Mouse (Mus musculus) embryonic facial prominence, embryonic 13.5 days (tissue): ENCODE data around the gene Mgarp. TPM values are rescaled to one million over a fixed set of nuclear protein-coding genes. Genes with fewer than 3 reads are reported as not detected.
"Not testable (repeated sequence)": the region's sequence is repeated elsewhere in the genome, so short reads cannot be mapped to it uniquely, and the experiment has no call there.

Source experiments
- ATAC-seq: fragments of 200-750 bp; cut with Nextera tagmentation; 2 replicates; pipeline ENCODE4 v1.8.0; 2017; ENCODE audit warnings: low read depth; ENCODE audit not compliant: insufficient number of reproducible peaks, insufficient read depth, low FRiP score, low TSS enrichment
- H3K27ac ChIP-seq: fragments of 300-500 bp; sonication (generic); 2 replicates; pipeline ENCODE4 v1.5.1; 2015; ENCODE audit warnings: moderate library complexity, mild to moderate bottlenecking, inconsistent platforms
- H3K27me3 ChIP-seq: fragments of 300-500 bp; sonication (generic); 2 replicates; pipeline ENCODE4 v1.6.1; 2015; ENCODE audit warnings: mild to moderate bottlenecking, inconsistent platforms
- H3K36me3 ChIP-seq: fragments of 300-500 bp; sonication (generic); 2 replicates; pipeline ENCODE4 v1.6.1; 2015; ENCODE audit warnings: mild to moderate bottlenecking, inconsistent platforms
- H3K4me1 ChIP-seq: fragments of 300-500 bp; sonication (generic); 2 replicates; pipeline ENCODE4 v1.6.1; 2015; ENCODE audit warnings: inconsistent platforms
- H3K4me2 ChIP-seq: fragments of 300-500 bp; sonication (generic); 2 replicates; pipeline ENCODE4 v1.6.1; 2015; ENCODE audit warnings: moderate library complexity, mild to moderate bottlenecking, inconsistent platforms
- H3K4me3 ChIP-seq: fragments of 300-500 bp; sonication (generic); 2 replicates; pipeline ENCODE4 v1.5.1; 2015; ENCODE audit warnings: mild to moderate bottlenecking, inconsistent platforms
- H3K9ac ChIP-seq: fragments of 300-500 bp; sonication (generic); 2 replicates; pipeline ENCODE4 v1.6.1; 2015; ENCODE audit warnings: mild to moderate bottlenecking, inconsistent platforms
- H3K9me3 ChIP-seq: fragments of 300-500 bp; sonication (generic); 2 replicates; pipeline ENCODE4 v1.6.1; 2016; ENCODE audit warnings: inconsistent platforms
- WGBS: fragments of 180-500 bp; shearing (Covaris S2); methylation state at CpG from one replicate; pipeline ENCODE4 v1.1.7; 2015; ENCODE audit warnings: mixed read lengths; 5-methylcytosine and 5-hydroxymethylcytosine counted together
- polyA plus RNA-seq: library from polyadenylated mRNA; unstranded; fragments of >200 nt; fragmentation: Nextera tagmentation; extraction: Ambion mirVana; gene quantifications from 2 replicates; pipeline ENCODE4 v1.2.1, GENCODE M21; 2015

The Mgarp gene
- polyA plus RNA-seq, 1 experiment from 2014 or later, result 7.0 TPM

GRCm38 (mm10) chr3:51395461-51396145 is 935 bp downstream of the Mgarp start:
- Histone ChIP-seq H3K27me3 (peaks cover 23% of the 10 kb centered on the region), H3K36me3 (no peaks in the 10 kb centered on the region), H3K4me1 (peaks cover 18% of the 10 kb centered on the region; the same call in 1 of the 2 replicates), H3K4me3 (peak overlapping the region; percentile 53), H3K9me3 (no peaks in the 10 kb centered on the region), H3K27ac (no peak overlapping the region), H3K9ac (no peak overlapping the region), H3K4me2 (peak overlapping the region; percentile 73)
- no peak for ATAC-seq
- WGBS, result 15% methylated on average over 19 of the region's 19 CpGs

GRCm38 (mm10) chr3:51394881-51395280 is 1.7 kb downstream of the Mgarp start:
- no peak for ATAC-seq

GRCm38 (mm10) chr3:51393651-51394050 is 2.9 kb downstream of the Mgarp start:
- Histone ChIP-seq H3K27ac (no peak overlapping the region), H3K4me1 (0 out of 2 replicates have a peak, but pooled peaks cover 15% of the 10 kb centered on the region), H3K4me2 (no peak overlapping the region), H3K9ac (no peak overlapping the region), H3K36me3 (no peaks in the 10 kb centered on the region), H3K27me3 (peaks cover 23% of the 10 kb centered on the region), H3K9me3 (no peaks in the 10 kb centered on the region), H3K4me3 (no peak overlapping the region)
- ATAC-seq, result no peak
- WGBS, result 93% methylated on average over 2 of the region's 2 CpGs

More at GRCm38 (mm10) chr3:51394881-51395280, 1.7 kb downstream of the Mgarp start:
- Histone ChIP-seq H3K4me2 (no peak overlapping the region), H3K9ac (no peak overlapping the region), H3K27ac (no peak overlapping the region), H3K27me3 (peaks cover 23% of the 10 kb centered on the region), H3K36me3 (no peaks in the 10 kb centered on the region), H3K4me1 (peaks cover 18% of the 10 kb centered on the region; the same call in 1 of the 2 replicates), H3K9me3 (no peaks in the 10 kb centered on the region), H3K4me3 (no peak overlapping the region)
- 68% methylated on average over 3 of the region's 3 CpGs for WGBS

DNA sequence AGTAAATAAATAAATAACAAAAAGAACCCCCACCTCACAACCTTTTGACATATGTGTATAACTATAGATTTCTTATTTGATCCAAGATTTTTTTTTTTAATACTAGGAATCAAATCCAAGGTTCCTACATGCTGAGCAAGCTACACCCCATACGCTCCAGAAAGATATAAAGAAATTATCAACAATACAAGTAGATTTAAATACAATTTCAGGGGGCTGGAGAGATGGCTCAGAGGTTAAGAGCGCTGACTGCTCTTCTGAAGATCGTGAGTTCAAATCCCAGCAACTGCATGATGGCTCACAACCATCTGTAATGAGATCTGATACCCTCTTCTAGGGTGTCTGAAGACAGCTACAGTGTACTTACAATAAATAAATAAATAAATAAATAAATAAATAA is 3.5 kb downstream of the Mgarp start:
- not testable (repeated sequence) for ATAC-seq, H3K4me2 ChIP-seq, H3K9me3 ChIP-seq, H3K4me3 ChIP-seq, H3K27ac ChIP-seq, H3K9ac ChIP-seq, H3K36me3 ChIP-seq
- H3K4me1 ChIP-seq, result 0 out of 2 replicates have a peak, but pooled peaks cover 15% of the 10 kb centered on the region
- H3K27me3 ChIP-seq, result peaks cover 25% of the 10 kb centered on the region
- 95% methylated on average over 3 of the region's 3 CpGs for WGBS

GRCm38 (mm10) chr3:51391591-51391990 is 4.9 kb downstream of the Mgarp start:
- 0 out of 2 replicates have a peak, but pooled peaks cover 15% of the 10 kb centered on the region for H3K4me1 ChIP-seq
- H3K9me3 ChIP-seq, result no peaks in the 10 kb centered on the region
- H3K9ac ChIP-seq, result no peak overlapping the region
- no peaks in the 10 kb centered on the region for H3K36me3 ChIP-seq
- H3K27me3 ChIP-seq, result peaks cover 19% of the 10 kb centered on the region
- WGBS, result 79% methylated on average over 5 of the region's 5 CpGs
- no peak overlapping the region for H3K27ac ChIP-seq
- H3K4me2 ChIP-seq, result no peak overlapping the region
- no peak overlapping the region for H3K4me3 ChIP-seq
- no peak for ATAC-seq

DNA sequence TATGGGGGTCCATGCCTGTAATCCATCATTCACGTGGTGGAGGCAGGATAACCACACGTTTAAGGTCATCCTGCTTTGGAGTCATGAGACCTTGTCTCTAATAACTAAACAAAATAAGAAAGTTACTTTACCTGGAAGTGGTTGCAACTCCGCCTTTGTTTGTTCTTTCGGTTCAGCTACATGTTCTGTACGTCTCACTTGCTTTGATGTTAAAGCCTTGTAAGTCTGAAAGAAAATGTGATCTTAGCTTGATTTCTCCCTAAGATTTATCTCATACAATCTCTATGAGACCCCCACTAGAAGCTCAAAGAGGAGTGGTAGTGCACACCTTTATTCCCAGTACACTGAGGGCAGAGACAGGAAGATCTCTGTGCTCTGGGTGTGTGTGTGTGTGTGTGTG is 5.4 kb downstream of the Mgarp start:
- Histone ChIP-seq H3K27me3 (peaks cover 14% of the 10 kb centered on the region), H3K9ac (no peak overlapping the region), H3K9me3 (no peaks in the 10 kb centered on the region), H3K4me2 (no peak overlapping the region), H3K4me3 (no peak overlapping the region), H3K27ac (no peak overlapping the region), H3K4me1 (0 out of 2 replicates have a peak, but pooled peaks cover 10% of the 10 kb centered on the region), H3K36me3 (no peaks in the 10 kb centered on the region)
- ATAC-seq, result no peak
- WGBS, result 86% methylated on average over 5 of the region's 5 CpGs

DNA sequence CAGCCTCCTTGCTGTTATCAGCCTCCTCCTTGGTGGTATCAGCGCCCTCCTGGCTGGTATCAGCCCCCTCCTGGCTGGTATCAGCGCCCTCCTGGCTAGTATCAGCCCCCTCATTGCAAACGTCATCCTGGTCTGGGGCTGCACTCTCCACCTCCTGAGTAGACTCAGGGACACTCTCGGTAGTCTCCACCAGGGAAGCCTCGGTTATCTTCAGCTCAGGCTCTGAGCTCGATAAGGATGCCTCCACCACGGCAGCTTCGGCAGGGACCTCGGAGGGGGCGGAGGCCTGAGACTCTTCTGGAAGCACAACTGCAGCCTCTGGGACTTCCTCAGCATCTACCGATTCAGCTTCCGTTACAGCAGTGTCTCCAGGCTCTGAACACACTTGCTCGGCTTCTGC is 7.6 kb downstream of the Mgarp start:
- Histone ChIP-seq H3K36me3 (no peaks in the 10 kb centered on the region), H3K27me3 (peaks cover 5% of the 10 kb centered on the region), H3K4me2 (peak overlapping the region; percentile 59), H3K9ac (peak overlapping the region; percentile 58; the same call in 1 of the 2 replicates), H3K4me1 (0 out of 2 replicates have a peak, but pooled peaks cover 6% of the 10 kb centered on the region), H3K4me3 (peak overlapping the region; percentile 31), H3K9me3 (no peaks in the 10 kb centered on the region), H3K27ac (no peak overlapping the region)
- no peak for ATAC-seq
- 6% methylated on average over 13 of the region's 13 CpGs for WGBS

GRCm38 (mm10) chr3:51387868-51388381 is 8.6 kb downstream of the Mgarp start:
- Histone ChIP-seq H3K9me3 (no peaks in the 10 kb centered on the region), H3K27ac (no peak overlapping the region), H3K4me3 (no peak overlapping the region), H3K36me3 (no peaks in the 10 kb centered on the region), H3K9ac (no peak overlapping the region), H3K4me2 (no peak overlapping the region), H3K4me1 (0 out of 2 replicates have a peak, but pooled peaks cover 6% of the 10 kb centered on the region), H3K27me3 (peaks cover 5% of the 10 kb centered on the region)
- no peak for ATAC-seq
- WGBS, result 66% methylated on average over 8 of the region's 8 CpGs

- Histone ChIP-seq H3K4me3 (no peak overlapping the region), H3K27ac (no peak overlapping the region), H3K36me3 (no peaks in the 10 kb centered on the region), H3K27me3 (peaks cover 5% of the 10 kb centered on the region), H3K9me3 (no peaks in the 10 kb centered on the region), H3K4me2 (no peak overlapping the region), H3K9ac (no peak overlapping the region), H3K4me1 (0 out of 2 replicates have a peak, but pooled peaks cover 6% of the 10 kb centered on the region)
- WGBS, result 71% methylated on average over 3 of the region's 3 CpGs
- ATAC-seq, result no peak
Measured at GRCm38 (mm10) chr3:51387134-51387451, 9.4 kb downstream of the Mgarp start.

DNA sequence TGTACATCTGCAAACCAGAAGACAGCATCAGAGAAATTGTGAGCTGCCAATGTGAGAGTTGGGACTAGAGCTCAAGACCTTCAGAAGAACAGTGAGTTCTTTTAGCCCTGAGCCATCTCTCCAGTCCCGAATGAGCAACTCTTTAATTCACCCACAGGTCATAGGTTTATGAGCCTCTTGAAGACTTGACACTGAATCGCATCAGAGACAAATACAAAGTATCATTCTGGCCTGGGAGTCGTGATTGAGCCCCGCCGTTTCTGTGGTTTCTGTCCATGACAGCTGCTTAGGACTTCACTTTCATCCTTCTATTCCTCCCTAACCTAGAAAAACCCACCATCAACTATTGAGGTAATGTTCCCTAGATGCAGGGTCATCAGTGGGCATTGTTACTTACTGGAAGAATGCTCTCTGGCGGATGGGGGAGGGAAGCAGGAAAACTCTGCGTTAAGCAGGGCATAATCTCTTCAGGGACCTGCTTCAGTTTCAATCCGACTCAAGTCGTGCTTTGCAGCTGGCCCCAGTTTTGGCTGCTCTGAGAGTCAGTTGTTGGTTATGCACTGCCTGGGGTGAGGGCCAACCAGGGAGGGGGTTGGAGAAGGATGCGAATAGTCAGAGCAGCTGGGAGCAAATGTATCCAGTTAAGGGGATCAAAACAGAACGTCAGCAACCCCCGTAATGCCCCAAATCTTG is 10.0 kb downstream of the Mgarp start:
- 33% methylated on average over 12 of the region's 12 CpGs for WGBS
- no peak overlapping the region for H3K9ac ChIP-seq
- H3K4me1 ChIP-seq, result 0 out of 2 replicates have a peak, but pooled peaks cover 6% of the 10 kb centered on the region
- peaks cover 5% of the 10 kb centered on the region for H3K27me3 ChIP-seq
- H3K4me2 ChIP-seq, result no peak overlapping the region
- H3K27ac ChIP-seq, result no peak overlapping the region
- ATAC-seq, result no peak
- no peak overlapping the region for H3K4me3 ChIP-seq
- H3K9me3 ChIP-seq, result no peaks in the 10 kb centered on the region
- H3K36me3 ChIP-seq, result no peaks in the 10 kb centered on the region

- H3K36me3 ChIP-seq, result no peaks in the 10 kb centered on the region
- H3K9ac ChIP-seq, result no peak overlapping the region
- no peaks in the 10 kb centered on the region for H3K9me3 ChIP-seq
- no peak overlapping the region for H3K4me2 ChIP-seq
- peaks cover 5% of the 10 kb centered on the region for H3K27me3 ChIP-seq
- ATAC-seq, result no peak
- peaks cover 4% of the 10 kb centered on the region for H3K4me1 ChIP-seq
- no peak overlapping the region for H3K27ac ChIP-seq
- 57% methylated on average over 12 of the region's 12 CpGs for WGBS
- no peak overlapping the region for H3K4me3 ChIP-seq
Measured at GRCm38 (mm10) chr3:51383409-51383808, 13.1 kb downstream of the Mgarp start.

- Histone ChIP-seq H3K9ac (no peak overlapping the region), H3K4me3 (no peak overlapping the region), H3K36me3 (no peaks in the 10 kb centered on the region), H3K4me1 (peaks cover 8% of the 10 kb centered on the region), H3K4me2 (no peak overlapping the region), H3K27ac (no peak overlapping the region), H3K27me3 (no peaks in the 10 kb centered on the region), H3K9me3 (no peaks in the 10 kb centered on the region)
- no peak for ATAC-seq
- WGBS, result 68% methylated on average over 2 of the region's 5 CpGs
Measured at GRCm38 (mm10) chr3:51380660-51381014, 15.9 kb downstream of the Mgarp start.
